Mouse (Mus musculus): ENCODE measurements at regions not wholly inside any gene's neighbourhood (a gene's known extent, or its start where the extent isn't known, plus 50 kb on each side); places are given as distances from the start of the nearest gene placed in this dataset.

DNA sequence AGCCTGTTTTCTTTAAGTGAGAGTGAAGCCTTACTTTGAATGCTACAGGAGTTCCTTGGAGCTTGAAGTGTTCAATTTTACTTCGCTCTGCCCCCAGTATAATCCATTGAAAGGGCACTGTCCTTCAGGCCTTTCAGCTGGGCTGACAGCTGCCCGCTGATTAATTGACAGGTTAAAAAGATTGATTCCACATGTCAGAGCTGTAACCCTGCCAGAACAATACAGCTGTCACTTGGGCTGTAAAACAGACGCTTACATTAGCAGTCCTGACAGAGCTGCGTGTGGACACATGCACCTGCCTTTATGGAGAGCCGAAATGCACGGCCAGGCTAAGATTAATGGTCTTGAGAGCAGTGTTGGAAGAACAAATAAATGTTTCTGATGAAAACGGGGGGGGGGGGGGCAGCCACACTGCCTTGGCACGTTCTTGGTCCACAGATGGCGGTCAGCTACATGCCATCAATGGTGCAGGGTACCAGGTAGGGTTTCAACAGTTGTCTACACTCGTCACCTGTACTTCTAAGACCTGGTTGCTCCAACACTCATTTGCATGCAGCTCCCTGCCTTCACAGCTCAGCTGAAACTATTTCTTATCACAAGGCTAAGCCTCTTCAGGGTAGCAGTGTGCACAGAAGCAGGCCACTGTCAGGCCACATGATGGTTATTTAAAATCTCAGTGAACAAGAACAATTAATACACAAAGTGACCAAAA, 407.3 kb downstream of the Gm45692 start:
- TF ChIP-seq CTCF (IDR thresholded peaks at IDR 0.05; ENCODE audit: low read depth) (no peak), EP300 (IDR thresholded peaks at IDR 0.05; ENCODE audit: low read depth) (no peak)
